Mouse (Mus musculus) monocyte, adult 5-6 weeks (primary cell): ENCODE measurements around the gene Nfib. TPM values are rescaled to one million over a fixed set of nuclear protein-coding genes. Genes with fewer than 3 reads are reported as not detected.

Experiments used
- ATAC-seq: fragments of 153-309, 156-312 bp; replicated peaks from 2 replicates; pipeline ENCODE4 v1.8.0; 2017; ENCODE audit warnings: mild to moderate bottlenecking; ENCODE audit not compliant: low TSS enrichment, insufficient number of reproducible peaks, severe bottlenecking, poor library complexity, low FRiP score
- total RNA-seq: library from RNA; stranded (forward); fragments of 200-1000, 200-491, 200-594 nt; gene quantifications from 3 replicates; pipeline ENCODE4 v1.2.3, GENCODE M21; 2017

Nfib gene
- total RNA-seq, 1 experiment from 2014 or later, result 0.29 TPM

GRCm38 (mm10) chr4:82315710-82316109 lies 389.8 kb downstream of the Nfib start:
- ATAC-seq, result no peak

- no peak for ATAC-seq
Measured at GRCm38 (mm10) chr4:82310924-82311734, 394.4 kb downstream of the Nfib start.

- no peak for ATAC-seq
Measured at GRCm38 (mm10) chr4:82306045-82306444, 399.5 kb downstream of the Nfib start.

GRCm38 (mm10) chr4:82304148-82304871 lies 401.2 kb downstream of the Nfib start:
- no peak for ATAC-seq

GRCm38 (mm10) chr4:82303362-82303900 lies 402.1 kb downstream of the Nfib start:
- no peak for ATAC-seq

GRCm38 (mm10) chr4:82302901-82303300 lies 402.6 kb downstream of the Nfib start:
- ATAC-seq, result no peak

- no peak for ATAC-seq
Measured at GRCm38 (mm10) chr4:82298606-82299005, 406.9 kb downstream of the Nfib start.

- ATAC-seq, result no peak
Measured at GRCm38 (mm10) chr4:82297562-82297961, 408.0 kb downstream of the Nfib start.

- ATAC-seq, result no peak
Measured at GRCm38 (mm10) chr4:82294066-82294465, 411.5 kb downstream of the Nfib start.

- no peak for ATAC-seq
Measured at GRCm38 (mm10) chr4:82291174-82291847, 414.2 kb downstream of the Nfib start.

GRCm38 (mm10) chr4:82290623-82291022 lies 414.9 kb downstream of the Nfib start:
- no peak for ATAC-seq

GRCm38 (mm10) chr4:82289596-82289995 lies 416.0 kb downstream of the Nfib start:
- no peak for ATAC-seq

GRCm38 (mm10) chr4:82288138-82288537 lies 417.4 kb downstream of the Nfib start:
- ATAC-seq, result no peak

GRCm38 (mm10) chr4:82287454-82287853 lies 418.1 kb downstream of the Nfib start:
- no peak for ATAC-seq

GRCm38 (mm10) chr4:82286931-82287330 lies 418.6 kb downstream of the Nfib start:
- no peak for ATAC-seq

- no peak for ATAC-seq
Measured at GRCm38 (mm10) chr4:82283536-82283935, 422.0 kb downstream of the Nfib start.

- ATAC-seq, result no peak
Measured at GRCm38 (mm10) chr4:82275996-82276395, 429.6 kb downstream of the Nfib start.

GRCm38 (mm10) chr4:82273049-82273754 lies 432.3 kb downstream of the Nfib start:
- no peak for ATAC-seq

GRCm38 (mm10) chr4:82272099-82272498 lies 433.5 kb downstream of the Nfib start:
- no peak for ATAC-seq
